Mouse (Mus musculus) cerebellum, adult 8-10 months (tissue): ENCODE data around the gene Spout1.
"Not testable (repeated sequence)": the region's sequence is repeated elsewhere in the genome, so short reads cannot be mapped to it uniquely, and the experiment has no call there.

Experiments used
- DNase-seq: peaks from one replicate; pipeline ENCODE4 v3.0.0; 2022

The Spout1 gene

DNA sequence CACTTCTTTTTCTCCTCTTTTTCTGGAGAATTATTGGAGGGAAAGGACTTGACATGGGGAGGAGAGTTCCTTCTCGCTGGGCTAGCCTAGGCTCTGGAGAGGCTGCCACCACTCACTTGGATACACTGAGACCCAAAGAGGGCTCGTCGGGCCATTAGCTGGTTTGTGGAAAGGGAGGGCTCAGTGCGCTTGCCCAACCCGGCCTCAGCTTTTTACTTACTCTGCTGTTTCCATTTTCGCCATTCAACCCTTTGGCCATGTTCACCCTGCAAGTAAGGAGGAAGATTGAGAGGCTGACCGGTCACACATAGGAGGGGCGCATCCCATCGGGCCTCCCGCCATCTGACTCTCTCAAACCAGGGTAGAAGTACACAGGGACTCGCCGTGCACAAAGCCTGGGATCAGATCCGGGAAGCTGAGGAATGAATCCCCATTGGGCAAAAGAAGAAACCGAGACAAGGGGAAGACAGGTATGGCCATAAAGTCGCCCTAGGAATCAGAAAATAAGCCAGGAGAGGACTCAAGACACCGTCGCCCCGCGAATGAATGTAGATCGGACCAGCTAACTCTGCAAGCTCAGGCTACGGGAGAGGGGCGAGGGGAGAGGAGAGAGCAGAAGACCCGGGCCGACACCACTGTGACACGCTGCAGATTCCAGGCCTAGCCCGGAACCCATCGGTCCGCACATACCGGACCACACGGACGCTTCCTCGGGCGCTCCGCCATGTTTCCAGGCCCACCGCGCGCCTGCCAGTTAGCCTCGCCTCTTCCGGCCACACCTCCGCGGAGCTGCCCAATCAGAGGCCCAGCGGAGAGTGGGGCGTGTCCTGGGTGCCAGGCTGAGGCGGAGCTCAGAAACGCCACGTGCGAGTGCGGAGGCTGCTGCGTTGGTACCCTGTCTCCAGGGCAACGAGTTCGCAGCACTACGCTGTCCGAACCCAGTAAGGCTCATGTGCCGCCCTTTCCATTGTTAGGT lies at the start of gene Spout1:
Gene Spout1, minus strand, starts transcription at position 760 of the 976 bp plus-strand sequence.
- peak; percentile 92 for DNase-seq

DNA sequence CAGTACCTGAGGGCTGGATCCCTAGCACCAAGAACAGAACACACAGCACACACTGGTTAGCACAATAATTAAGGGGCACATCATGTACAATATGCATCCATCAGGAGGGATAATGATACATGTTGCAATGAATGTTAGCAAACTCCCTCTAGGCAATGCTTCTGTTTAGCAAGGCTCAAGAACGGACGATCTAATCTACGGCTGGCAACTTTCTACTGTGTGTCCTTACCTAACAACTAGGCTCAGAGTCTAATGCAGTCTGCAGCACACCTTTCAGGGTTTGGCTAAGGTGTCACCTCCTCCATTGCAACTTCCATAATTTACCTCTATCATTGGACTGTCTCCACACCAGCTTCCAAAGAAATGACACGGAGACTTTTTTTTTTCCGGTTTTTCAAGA lies 38.0 kb upstream of the Spout1 start:
- no peak for DNase-seq

DNA sequence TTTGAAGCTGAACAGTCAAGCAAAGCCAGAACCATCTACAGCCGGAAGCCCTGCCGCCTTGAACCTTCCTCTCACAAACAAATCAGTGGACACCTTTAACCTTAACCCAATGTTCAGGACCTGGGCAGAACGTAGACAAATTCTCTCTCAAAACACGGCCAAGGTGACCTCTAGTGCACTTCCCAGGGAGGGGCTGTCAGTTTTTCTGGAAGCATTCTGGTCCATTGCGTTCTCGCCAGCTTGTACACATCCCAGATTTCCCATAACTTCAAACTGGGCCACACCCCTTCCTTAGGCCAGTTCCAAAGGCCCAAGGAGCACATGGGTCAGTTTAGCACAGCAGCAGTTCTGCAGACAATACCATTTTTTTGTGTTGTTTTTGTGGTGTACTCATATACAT lies 37.2 kb upstream of the Spout1 start:
- DNase-seq: no peak

DNA sequence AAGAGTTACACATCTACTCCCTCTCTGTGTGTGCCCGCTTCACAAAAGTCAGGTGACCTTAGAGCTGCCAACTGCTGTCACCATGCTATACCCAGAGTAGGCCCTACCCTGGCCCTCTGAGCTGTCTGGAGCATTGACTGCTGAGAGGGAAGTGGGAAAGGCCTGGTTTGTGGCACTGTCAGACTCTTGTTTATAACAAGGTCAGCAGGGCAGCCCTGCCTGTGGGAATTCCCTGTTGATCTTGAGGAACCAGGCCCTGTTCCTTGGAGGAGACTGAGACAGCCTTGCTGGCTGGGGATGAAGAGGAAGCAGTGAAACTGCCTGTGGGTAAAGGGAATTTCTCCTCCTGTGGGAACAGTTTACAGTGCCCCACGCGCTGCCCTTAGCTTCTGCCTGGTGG lies 36.5 kb upstream of the Spout1 start:
- no peak for DNase-seq

DNA sequence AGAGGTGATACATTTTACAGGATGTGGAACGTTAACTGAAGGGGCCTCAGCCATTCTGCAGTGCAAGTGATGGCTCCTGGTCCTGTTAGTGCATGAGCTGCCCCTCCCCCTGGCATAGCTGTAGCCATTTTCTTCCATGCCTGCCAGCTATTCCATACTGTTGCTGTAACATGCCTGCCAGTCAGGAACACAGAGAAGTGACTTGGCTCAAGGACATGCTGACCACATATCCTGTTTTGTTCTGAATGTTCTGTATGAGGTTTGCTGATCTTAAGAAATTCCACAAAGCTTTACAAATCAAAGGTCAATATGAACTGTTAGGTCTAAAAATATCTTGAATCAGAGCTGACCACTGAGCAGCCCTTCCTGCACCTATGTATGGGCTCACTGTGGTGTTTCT lies 34.7 kb upstream of the Spout1 start:
- DNase-seq: no peak

- no peak for DNase-seq
Observed at GRCm38 (mm10) chr2:30212169-30212545, 33.9 kb upstream of the Spout1 start.

- no peak for DNase-seq
Observed at GRCm38 (mm10) chr2:30211408-30212168, 33.3 kb upstream of the Spout1 start.

DNA sequence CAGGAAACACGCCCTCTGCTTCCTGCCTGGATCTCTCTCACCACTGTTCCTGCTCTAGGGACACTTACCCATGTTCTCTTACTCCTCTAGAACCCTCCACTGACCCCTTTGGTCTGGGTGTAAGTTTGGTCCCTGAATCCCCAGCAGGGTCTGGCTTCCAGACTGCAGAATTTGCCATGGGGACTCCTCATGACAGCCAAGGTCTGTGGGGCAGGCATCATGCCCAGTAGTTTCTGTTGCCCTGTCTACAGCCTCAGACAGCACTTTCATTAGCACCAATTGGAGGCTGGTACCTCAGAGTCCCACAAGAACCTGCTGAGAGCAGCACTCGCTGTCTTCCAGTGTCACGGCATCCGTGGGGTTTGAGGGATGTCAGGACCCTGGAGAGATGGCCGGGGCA lies 29.6 kb upstream of the Spout1 start:
- DNase-seq: no peak

GRCm38 (mm10) chr2:30207401-30207800 lies 29.1 kb upstream of the Spout1 start:
- no peak for DNase-seq

GRCm38 (mm10) chr2:30205629-30206357 lies 27.5 kb upstream of the Spout1 start, which contains the start of gene Kyat1:
Gene Kyat1, minus strand, starts transcription at chr2:30205847.
- DNase-seq: peak; percentile 88

DNA sequence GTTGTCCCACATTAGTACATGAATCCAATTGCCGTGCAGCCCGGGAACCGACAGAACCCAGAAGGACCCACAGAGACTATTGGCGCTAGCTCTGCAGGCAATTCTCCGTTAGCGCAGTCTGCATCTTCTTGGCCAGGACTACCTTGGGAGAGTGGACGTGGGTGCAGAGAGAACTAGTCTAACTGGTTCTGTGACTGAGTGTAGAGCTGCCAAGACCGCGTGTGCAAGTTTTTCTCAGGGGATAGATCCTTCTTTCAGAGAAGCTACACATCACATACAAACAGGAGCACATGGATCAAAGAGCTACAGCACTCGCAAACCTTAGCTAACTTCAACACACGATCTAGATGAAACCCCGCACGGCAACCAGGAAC lies 27.0 kb upstream of the Spout1 start:
- DNase-seq: no peak

- DNase-seq: peak; percentile 27
Observed at GRCm38 (mm10) chr2:30203439-30203838, 25.2 kb upstream of the Spout1 start.

DNA sequence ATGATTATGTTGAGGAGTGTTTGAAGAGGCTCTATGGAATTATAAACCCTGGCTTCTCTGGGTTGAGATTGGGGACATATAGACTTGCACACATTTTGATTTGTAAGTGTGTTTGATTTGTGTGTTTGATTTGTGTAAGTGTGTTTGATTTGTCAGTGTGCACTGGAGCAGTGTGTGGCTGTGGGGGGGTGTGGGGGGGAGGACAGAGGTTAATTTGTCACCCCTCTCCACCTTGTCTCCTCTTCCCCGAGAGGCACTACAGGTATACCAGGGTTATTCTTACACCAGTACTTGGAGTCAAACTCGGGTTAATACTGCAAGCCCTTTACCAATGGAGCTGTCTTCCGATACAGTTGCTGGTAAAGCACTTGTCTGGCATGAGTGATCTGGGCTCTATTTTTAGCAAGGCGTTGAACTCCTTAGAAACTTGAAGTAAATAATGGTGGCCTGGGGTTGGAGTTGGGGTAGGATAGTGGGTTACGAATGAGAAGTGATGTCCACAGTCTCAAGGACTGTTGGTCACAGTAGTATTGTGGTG lies 22.2 kb upstream of the Spout1 start:
- no peak for DNase-seq

DNA sequence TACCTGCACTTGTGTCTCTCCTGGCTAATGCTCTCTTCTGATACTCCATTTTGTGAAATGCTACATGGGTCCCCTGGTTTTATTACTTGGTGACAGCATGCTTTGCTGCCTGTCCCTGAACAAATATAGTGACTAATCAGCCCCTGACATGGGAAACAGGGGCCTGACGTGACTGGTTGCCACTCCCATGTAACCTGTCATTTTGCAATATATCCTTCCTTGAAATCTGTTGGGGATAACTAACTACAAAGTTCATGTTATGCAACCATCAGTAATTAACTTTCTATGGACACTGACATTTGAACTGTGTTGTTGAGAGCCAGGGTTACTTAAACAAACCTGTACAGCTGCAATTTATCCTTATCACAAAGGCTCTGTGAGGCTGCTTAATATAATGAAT lies 21.7 kb upstream of the Spout1 start:
- no peak for DNase-seq

DNA sequence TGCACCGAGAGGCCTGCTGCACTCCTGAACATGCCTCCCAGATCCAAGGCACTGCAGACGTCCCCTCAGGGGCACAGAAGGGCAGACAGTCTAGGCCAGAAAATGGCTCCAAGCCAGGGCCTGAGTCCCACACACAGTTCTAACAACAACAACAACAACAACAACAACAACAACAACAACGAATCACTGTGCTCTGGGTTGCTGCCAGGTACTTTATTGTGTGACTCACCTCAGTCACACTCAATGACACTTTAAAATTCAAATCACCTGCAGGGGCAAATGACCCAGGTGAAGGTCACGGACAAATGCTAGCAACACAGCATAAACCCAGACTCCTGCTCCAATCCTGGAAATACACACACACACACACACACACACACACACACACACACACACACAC lies 19.8 kb upstream of the Spout1 start:
- no peak for DNase-seq

DNA sequence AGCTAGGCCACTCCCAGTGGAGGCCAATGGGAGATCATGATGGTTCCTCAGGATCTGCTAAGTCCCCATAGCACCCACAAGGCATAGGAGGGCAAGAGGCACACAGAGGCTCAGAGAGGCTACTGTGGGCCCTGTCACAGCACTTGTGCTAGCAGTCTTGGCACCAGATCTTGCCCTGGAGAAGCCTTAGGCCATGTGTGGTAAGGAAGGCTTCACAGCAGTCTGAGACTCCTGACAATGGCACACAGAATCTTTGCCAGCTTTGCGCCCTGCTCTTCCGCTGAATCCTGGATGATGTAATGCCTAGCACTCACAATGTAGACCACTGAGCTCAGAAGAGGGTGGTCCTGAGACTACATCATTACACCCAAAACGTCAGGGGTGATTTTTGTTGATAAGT lies 16.4 kb upstream of the Spout1 start:
- DNase-seq: no peak

DNA sequence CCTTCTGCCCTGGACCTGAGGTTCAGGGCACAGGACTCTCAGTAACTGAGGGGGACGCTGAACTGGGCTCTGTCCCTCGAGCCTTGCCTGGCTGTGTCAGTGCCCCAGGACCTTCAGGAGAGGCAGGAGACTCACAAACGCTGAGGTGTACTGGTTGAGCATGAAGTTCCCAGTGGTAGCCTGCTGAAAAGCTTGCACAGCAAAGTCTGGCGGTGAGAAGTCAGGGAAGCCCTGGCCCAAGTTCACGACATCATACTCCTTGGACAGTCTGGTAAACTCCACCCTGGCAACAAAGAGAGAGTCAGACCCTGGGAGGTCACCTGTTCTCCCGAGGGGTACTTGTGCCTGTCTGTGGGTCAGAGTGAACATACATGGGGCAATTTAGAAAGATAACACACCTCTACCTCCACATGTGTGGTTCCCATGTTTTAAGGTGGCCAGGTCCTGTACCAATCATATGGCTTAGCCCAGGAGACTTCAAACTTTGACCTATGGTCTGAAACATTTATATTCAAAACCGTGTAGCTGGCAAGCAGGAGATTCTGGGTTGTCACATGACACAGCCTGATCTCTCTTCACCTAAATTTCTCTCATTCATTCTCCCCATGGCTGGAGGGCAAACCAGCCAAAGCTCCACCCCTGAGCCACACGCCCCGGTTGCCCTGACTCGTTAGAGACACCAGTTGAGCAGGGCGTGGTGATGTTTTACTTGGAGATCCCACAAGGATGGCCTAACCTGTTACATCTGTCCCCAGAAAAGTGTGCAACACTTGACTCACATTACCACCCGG lies 13.7 kb upstream of the Spout1 start:
- no peak for DNase-seq

GRCm38 (mm10) chr2:30185681-30186080 lies 7.4 kb upstream of the Spout1 start:
- no peak for DNase-seq

DNA sequence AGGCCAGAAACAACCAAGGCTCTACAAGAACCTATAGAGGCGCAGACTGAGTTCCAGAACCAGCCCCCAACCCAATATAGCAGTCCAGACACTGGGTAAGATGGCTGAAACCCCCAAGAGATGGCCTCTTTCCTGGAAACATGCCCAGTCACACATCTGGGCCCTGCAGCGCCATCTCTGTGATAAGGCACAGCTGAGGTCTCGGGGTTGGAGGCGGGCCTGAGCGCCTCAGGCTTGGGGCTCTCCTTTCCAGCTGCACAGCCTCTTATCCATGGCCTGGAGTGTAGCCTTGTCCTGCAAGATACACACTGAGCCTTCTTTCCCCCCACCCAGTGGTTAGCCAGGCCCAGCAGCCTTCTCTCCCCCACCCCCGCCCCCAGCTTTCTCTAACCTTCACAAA lies 7.0 kb upstream of the Spout1 start:
- DNase-seq: no peak

DNA sequence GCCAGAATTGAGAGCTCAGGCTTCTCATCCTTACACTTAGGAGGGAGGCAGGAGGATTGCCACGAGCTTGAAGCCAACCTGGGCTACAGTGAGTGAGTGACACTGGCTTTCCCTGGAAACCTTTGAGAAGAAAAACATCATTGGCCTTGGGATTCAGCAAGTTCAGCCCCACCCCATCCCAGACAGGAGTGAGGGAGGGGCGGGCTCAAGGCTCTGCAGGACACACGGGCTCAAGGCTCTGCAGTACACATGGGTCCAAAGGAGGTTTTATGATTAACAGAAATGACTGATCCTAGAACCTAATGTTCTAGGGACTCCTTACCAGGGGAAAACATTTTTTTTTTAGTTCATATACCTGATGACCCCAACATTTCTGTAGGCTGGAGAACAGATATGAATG lies 5.5 kb upstream of the Spout1 start:
- DNase-seq: no peak

DNA sequence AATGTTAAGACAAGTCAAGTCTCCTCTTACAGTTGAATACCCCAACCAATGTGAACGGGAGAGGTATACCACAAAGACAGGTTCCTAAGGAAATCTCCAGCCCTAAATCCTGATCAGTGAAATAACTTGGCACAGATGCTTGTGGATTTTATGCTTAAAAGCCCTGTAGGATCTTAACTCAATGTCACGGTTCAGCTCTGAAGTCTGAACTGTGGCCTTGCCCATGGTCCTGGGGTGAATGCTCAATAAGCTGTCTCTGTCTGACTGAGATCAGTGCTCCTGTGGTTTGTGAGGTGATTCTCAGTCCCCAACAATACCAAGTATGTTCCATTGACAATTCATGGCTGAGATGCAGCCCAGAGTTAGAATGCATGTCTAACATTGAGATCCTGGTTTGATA lies 4.2 kb upstream of the Spout1 start:
- no peak for DNase-seq

GRCm38 (mm10) chr2:30178711-30179110 lies 452 bp upstream of the Spout1 start:
- DNase-seq: not testable (repeated sequence)
